Mouse (Mus musculus): ENCODE measurements around the gene Rspry1.

DNA sequence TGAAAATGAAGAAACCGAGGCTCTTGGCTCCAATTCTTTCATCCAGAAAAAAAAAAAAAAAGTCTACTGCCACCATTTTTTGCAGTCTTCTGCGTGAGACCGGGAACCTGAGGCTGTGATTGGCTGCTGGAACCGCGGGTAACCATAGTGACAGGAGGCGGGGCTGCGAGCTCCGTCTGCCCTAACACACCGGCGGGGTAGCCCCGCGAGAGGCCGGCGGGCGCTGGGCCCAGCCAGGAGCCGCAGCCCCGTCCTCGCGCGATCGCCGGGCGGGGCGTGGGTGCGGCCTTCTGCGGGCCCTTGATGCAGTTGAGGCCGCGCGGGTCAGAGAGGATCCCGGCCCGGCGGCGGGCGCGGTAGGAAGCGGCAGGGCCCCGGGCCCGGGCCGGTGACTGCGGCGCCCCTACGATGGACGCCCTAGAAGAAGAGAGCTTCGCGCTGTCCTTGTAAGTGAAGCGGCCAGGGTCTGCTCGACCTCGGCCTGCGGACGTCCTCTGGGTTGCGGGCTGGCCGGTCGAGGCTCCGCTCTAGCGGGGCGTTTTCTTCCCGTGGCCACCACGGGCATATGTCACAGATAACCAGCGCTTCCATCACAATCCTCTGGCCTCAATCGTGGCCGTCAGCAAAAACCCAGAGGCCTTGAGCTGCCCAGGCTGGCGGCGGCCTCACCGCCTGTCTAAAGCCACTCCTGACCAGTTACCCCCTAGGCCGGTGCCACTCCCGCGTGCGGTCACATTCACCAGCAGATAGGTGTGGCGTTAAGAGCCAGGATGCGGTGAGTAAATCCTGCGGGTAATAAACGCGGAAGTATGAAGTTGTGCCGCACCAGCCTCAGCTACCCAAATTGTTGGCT is 64.9 kb downstream of the Rspry1 start, which contains the start of gene Arl2bp:
- TF ChIP-seq GATA1 (IDR thresholded peaks at IDR 0.05; ENCODE audit: low read length) (no peak), TAL1 (IDR thresholded peaks at IDR 0.05; ENCODE audit: low read length) (no peak)
